Mouse (Mus musculus): ENCODE measurements at regions not wholly inside any gene's neighbourhood (a gene's known extent, or its start where the extent isn't known, plus 50 kb on each side); places are given as distances from the start of the nearest gene placed in this dataset.

- Histone ChIP-seq H3K4me1 (ENCODE audit: control insufficient read depth, insufficient read depth, low read length) (peaks cover 4% of the 10 kb centered on the region), H3K27ac (ENCODE audit: insufficient read depth, low read length) (no peak overlapping the region), H3K27me3 (ENCODE audit: control insufficient read depth, insufficient read depth, low read length) (no peaks in the 10 kb centered on the region), H3K4me3 (replicated peaks; ENCODE audit: insufficient read depth, low read depth, low read length) (no peak overlapping the region)
- 93% methylated on average over 5 of the region's 5 CpGs for WGBS
- no peak for TF ChIP-seq POLR2A (IDR thresholded peaks at IDR 0.05; ENCODE audit: borderline replicate concordance, insufficient read depth, low read length)
- no peak for TF ChIP-seq CTCF (IDR thresholded peaks at IDR 0.05; ENCODE audit: borderline replicate concordance, insufficient read depth, low read depth, low read length)
- no peak for DNase-seq
Measured at GRCm38 (mm10) chr1:35813625-35814024, 254.6 kb upstream of the Hs6st1 start.

GRCm38 (mm10) chr1:35814207-35814606, 254.0 kb upstream of the Hs6st1 start:
- no peak overlapping the region for H3K4me3 ChIP-seq (replicated peaks; ENCODE audit: insufficient read depth, low read depth, low read length)

GRCm38 (mm10) chr1:35814751-35815150, 253.4 kb upstream of the Hs6st1 start:
- Histone ChIP-seq H3K27ac (ENCODE audit: insufficient read depth, low read length) (no peak overlapping the region), H3K4me1 (ENCODE audit: control insufficient read depth, insufficient read depth, low read length) (peaks cover 4% of the 10 kb centered on the region), H3K4me3 (replicated peaks; ENCODE audit: insufficient read depth, low read depth, low read length) (no peak overlapping the region), H3K27me3 (ENCODE audit: control insufficient read depth, insufficient read depth, low read length) (no peaks in the 10 kb centered on the region)
- DNase-seq: no peak
- 91% methylated on average over 3 of the region's 3 CpGs for WGBS
- TF ChIP-seq POLR2A (IDR thresholded peaks at IDR 0.05; ENCODE audit: borderline replicate concordance, insufficient read depth, low read length): no peak
- TF ChIP-seq CTCF (IDR thresholded peaks at IDR 0.05; ENCODE audit: borderline replicate concordance, insufficient read depth, low read depth, low read length): no peak

More at GRCm38 (mm10) chr1:35814207-35814606, 254.0 kb upstream of the Hs6st1 start:
- TF ChIP-seq POLR2A (IDR thresholded peaks at IDR 0.05; ENCODE audit: borderline replicate concordance, insufficient read depth, low read length) (no peak), CTCF (IDR thresholded peaks at IDR 0.05; ENCODE audit: borderline replicate concordance, insufficient read depth, low read depth, low read length) (no peak)
- H3K4me1 ChIP-seq (ENCODE audit: control insufficient read depth, insufficient read depth, low read length): peaks cover 4% of the 10 kb centered on the region
- DNase-seq: no peak
- 97% methylated on average over 9 of the region's 9 CpGs for WGBS
- no peak overlapping the region for H3K27ac ChIP-seq (ENCODE audit: insufficient read depth, low read length)
- H3K27me3 ChIP-seq (ENCODE audit: control insufficient read depth, insufficient read depth, low read length): no peaks in the 10 kb centered on the region

- Histone ChIP-seq H3K4me3 (replicated peaks; ENCODE audit: insufficient read depth, low read depth, low read length) (no peak overlapping the region), H3K4me1 (ENCODE audit: control insufficient read depth, insufficient read depth, low read length) (peaks cover 2% of the 10 kb centered on the region; the same call in 1 of the 2 replicates), H3K27me3 (ENCODE audit: control insufficient read depth, insufficient read depth, low read length) (no peaks in the 10 kb centered on the region), H3K27ac (ENCODE audit: insufficient read depth, low read length) (no peak overlapping the region)
- no peak for TF ChIP-seq POLR2A (IDR thresholded peaks at IDR 0.05; ENCODE audit: borderline replicate concordance, insufficient read depth, low read length)
- no peak for TF ChIP-seq CTCF (IDR thresholded peaks at IDR 0.05; ENCODE audit: borderline replicate concordance, insufficient read depth, low read depth, low read length)
- 97% methylated on average over 6 of the region's 6 CpGs for WGBS
- no peak for DNase-seq
Measured at GRCm38 (mm10) chr1:35821791-35822190, 246.4 kb upstream of the Hs6st1 start.

- no peak for DNase-seq
- Histone ChIP-seq H3K4me1 (ENCODE audit: control insufficient read depth, insufficient read depth, low read length) (peaks cover 2% of the 10 kb centered on the region; the same call in 1 of the 2 replicates), H3K4me3 (replicated peaks; ENCODE audit: insufficient read depth, low read depth, low read length) (no peak overlapping the region), H3K27ac (ENCODE audit: insufficient read depth, low read length) (no peak overlapping the region), H3K27me3 (ENCODE audit: control insufficient read depth, insufficient read depth, low read length) (no peaks in the 10 kb centered on the region)
- 68% methylated on average over 19 of the region's 19 CpGs for WGBS
- no peak for TF ChIP-seq POLR2A (IDR thresholded peaks at IDR 0.05; ENCODE audit: borderline replicate concordance, insufficient read depth, low read length)
- no peak for TF ChIP-seq CTCF (IDR thresholded peaks at IDR 0.05; ENCODE audit: borderline replicate concordance, insufficient read depth, low read depth, low read length)
Measured at GRCm38 (mm10) chr1:35822376-35823202, 245.6 kb upstream of the Hs6st1 start.

- TF ChIP-seq CTCF (IDR thresholded peaks at IDR 0.05; ENCODE audit: borderline replicate concordance, insufficient read depth, low read depth, low read length) (no peak), POLR2A (IDR thresholded peaks at IDR 0.05; ENCODE audit: borderline replicate concordance, insufficient read depth, low read length) (no peak)
- Histone ChIP-seq H3K27ac (ENCODE audit: insufficient read depth, low read length) (no peak overlapping the region), H3K4me1 (ENCODE audit: control insufficient read depth, insufficient read depth, low read length) (peaks cover 2% of the 10 kb centered on the region; the same call in 1 of the 2 replicates), H3K4me3 (replicated peaks; ENCODE audit: insufficient read depth, low read depth, low read length) (no peak overlapping the region), H3K27me3 (ENCODE audit: control insufficient read depth, insufficient read depth, low read length) (no peaks in the 10 kb centered on the region)
- no peak for DNase-seq
- WGBS: 98% methylated on average over 4 of the region's 4 CpGs
Measured at GRCm38 (mm10) chr1:35823496-35823895, 244.7 kb upstream of the Hs6st1 start.

- no peak overlapping the region for H3K27ac ChIP-seq (ENCODE audit: insufficient read depth, low read length)
- 33% methylated on average over 24 of the region's 24 CpGs for WGBS
- H3K4me3 ChIP-seq (replicated peaks; ENCODE audit: insufficient read depth, low read depth, low read length): no peak overlapping the region
- peaks cover 2% of the 10 kb centered on the region; the same call in 1 of the 2 replicates for H3K4me1 ChIP-seq (ENCODE audit: control insufficient read depth, insufficient read depth, low read length)
- peak; percentile 25 to 46 for DNase-seq
- H3K27me3 ChIP-seq (ENCODE audit: control insufficient read depth, insufficient read depth, low read length): no peaks in the 10 kb centered on the region
- TF ChIP-seq CTCF (IDR thresholded peaks at IDR 0.05; ENCODE audit: borderline replicate concordance, insufficient read depth, low read depth, low read length) (no peak), POLR2A (IDR thresholded peaks at IDR 0.05; ENCODE audit: borderline replicate concordance, insufficient read depth, low read length) (no peak)
Measured at GRCm38 (mm10) chr1:35823981-35824880, 244.0 kb upstream of the Hs6st1 start.
